Mouse (Mus musculus) hindbrain, embryonic 15.5 days (tissue): ENCODE results near the gene Phldb1. TPM values are rescaled to one million over a fixed set of nuclear protein-coding genes. Genes with fewer than 3 reads are reported as not detected.

ENCODE experiments used
- ATAC-seq: fragments of 200-750 bp; cut with Nextera tagmentation; 2 replicates; pipeline ENCODE4 v1.8.0; 2017; ENCODE audit warnings: low read depth, moderate number of reproducible peaks, moderate TSS enrichment; ENCODE audit not compliant: low FRiP score
- H3K27ac ChIP-seq: fragments of 300-500 bp; sonication (generic); replicated peaks from 2 replicates; pipeline ENCODE4 v1.5.1; 2015; ENCODE audit warnings: mild to moderate bottlenecking, inconsistent platforms
- H3K27me3 ChIP-seq: fragments of 300-500 bp; sonication (generic); 2 replicates; pipeline ENCODE4 v1.6.1; 2015; ENCODE audit warnings: control low read depth, inconsistent platforms
- H3K36me3 ChIP-seq: fragments of 300-500 bp; sonication (generic); 2 replicates; pipeline ENCODE4 v1.6.1; 2015; ENCODE audit warnings: control low read depth, inconsistent platforms
- H3K4me1 ChIP-seq: fragments of 300-500 bp; sonication (generic); replicated peaks from 2 replicates; pipeline ENCODE4 v1.6.1; 2015; ENCODE audit warnings: control low read depth, inconsistent platforms
- H3K4me2 ChIP-seq: fragments of 300-500 bp; sonication (generic); 2 replicates; pipeline ENCODE4 v1.6.1; 2015; ENCODE audit warnings: moderate library complexity, mild to moderate bottlenecking, inconsistent platforms
- H3K4me3 ChIP-seq: fragments of 300-500 bp; sonication (generic); 2 replicates; pipeline ENCODE4 v1.5.1; 2015; ENCODE audit warnings: mild to moderate bottlenecking, inconsistent platforms
- H3K9ac ChIP-seq: fragments of 300-500 bp; sonication (generic); 2 replicates; pipeline ENCODE4 v1.6.1; 2015; ENCODE audit warnings: inconsistent platforms
- H3K9me3 ChIP-seq: fragments of 300-500 bp; sonication (generic); 2 replicates; pipeline ENCODE4 v1.6.1; 2016; ENCODE audit warnings: control low read depth, inconsistent platforms
- WGBS: fragments of 180-500 bp; shearing (Covaris S2); methylation state at CpG from one replicate; pipeline ENCODE4 v1.1.7; 2015; 5-methylcytosine and 5-hydroxymethylcytosine counted together
- polyA plus RNA-seq: library from polyadenylated mRNA; unstranded; fragments of >200 nt; fragmentation: Nextera tagmentation; extraction: Ambion mirVana; gene quantifications from 2 replicates; pipeline ENCODE4 v1.2.1, GENCODE M21; 2015

The Phldb1 gene
- polyA plus RNA-seq, 1 experiment from 2014 or later = 46.4 TPM

DNA sequence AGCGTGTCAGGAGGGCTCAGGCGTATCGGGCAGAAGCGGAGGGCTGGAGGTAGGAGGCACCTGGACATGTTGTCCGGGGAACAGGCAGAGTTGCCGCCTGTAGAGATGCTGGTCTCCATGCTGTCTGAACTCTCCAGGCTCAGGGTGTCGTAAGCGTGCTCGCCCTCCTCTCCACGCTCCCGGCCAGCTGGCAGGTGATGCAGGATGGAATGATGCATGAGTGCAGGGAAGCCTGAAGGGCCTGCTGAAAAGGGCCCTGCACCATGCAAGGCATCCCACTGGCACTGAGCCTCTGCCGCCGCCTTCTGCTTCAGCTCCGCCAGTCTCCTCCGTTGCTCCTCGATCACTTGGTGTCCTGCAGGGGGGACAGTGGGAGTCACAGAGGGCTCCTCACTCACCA lies 37.1 kb downstream of the Phldb1 start:
- Histone ChIP-seq H3K27ac (no peak overlapping the region), H3K4me2 (no peak overlapping the region), H3K9ac (no peak overlapping the region), H3K27me3 (no peaks in the 10 kb centered on the region), H3K9me3 (no peaks in the 10 kb centered on the region), H3K36me3 (peaks cover 83% of the 10 kb centered on the region), H3K4me1 (no peaks in the 10 kb centered on the region), H3K4me3 (no peak overlapping the region)
- no peak for ATAC-seq
- WGBS = 93% methylated on average over 15 of the region's 16 CpGs

GRCm38 (mm10) chr9:44693071-44693470 lies 41.9 kb downstream of the Phldb1 start:
- no peak for ATAC-seq
- Histone ChIP-seq H3K27me3 (no peaks in the 10 kb centered on the region), H3K9me3 (no peaks in the 10 kb centered on the region), H3K9ac (no peak overlapping the region), H3K36me3 (peaks cover 64% of the 10 kb centered on the region), H3K27ac (no peak overlapping the region), H3K4me3 (no peak overlapping the region), H3K4me1 (0 out of 2 replicates have a peak, but pooled peaks cover 4% of the 10 kb centered on the region), H3K4me2 (no peak overlapping the region)
- WGBS = 78% methylated on average over 11 of the region's 11 CpGs

DNA sequence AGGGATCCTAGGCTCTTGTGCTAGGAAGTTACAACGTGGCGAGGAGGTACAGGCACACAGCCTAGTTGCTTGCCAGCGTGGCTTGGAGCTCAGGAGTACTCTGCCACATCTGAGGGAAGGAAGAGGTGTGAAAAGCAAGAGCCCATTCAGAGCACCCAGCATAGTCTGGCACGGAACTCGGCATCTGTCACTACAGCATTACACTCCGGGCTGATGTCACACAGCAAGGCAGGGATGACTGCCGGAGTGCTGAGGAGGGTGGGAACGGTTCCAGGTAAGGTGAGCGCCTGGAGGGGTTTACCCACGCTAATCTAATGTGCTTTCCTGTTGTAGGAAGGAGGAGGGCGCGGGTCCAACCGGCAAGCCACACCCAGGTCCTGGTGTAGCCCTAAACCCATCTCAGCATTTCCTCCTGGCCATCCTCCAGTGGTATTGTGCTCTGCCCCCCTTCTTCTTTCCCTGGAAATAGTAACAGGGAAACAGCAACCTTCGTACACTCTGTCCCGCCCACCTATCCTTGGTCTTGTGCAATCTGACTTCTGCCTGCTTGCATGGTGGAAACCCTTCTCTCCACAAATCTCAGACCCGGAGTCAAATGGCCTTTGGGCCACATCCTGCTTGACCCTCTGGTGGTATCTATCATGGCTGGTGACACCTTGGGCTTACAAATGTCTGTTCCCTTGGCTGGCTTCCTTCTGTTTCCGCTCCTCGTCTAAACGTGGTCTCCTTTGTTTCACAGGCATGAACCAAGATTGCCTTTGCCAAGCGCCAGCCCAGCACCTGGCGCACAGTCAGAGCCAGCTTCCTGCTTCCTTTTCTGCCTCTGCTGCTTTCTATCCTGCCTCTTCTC lies 43.1 kb downstream of the Phldb1 start:
- Histone ChIP-seq H3K4me3 (no peak overlapping the region), H3K27ac (peak overlapping the region; percentile 50), H3K36me3 (peaks cover 58% of the 10 kb centered on the region), H3K4me2 (no peak overlapping the region), H3K4me1 (peaks cover 8% of the 10 kb centered on the region), H3K27me3 (no peaks in the 10 kb centered on the region), H3K9ac (no peak overlapping the region), H3K9me3 (no peaks in the 10 kb centered on the region)
- ATAC-seq = no peak
- 73% methylated on average over 21 of the region's 21 CpGs for WGBS

DNA sequence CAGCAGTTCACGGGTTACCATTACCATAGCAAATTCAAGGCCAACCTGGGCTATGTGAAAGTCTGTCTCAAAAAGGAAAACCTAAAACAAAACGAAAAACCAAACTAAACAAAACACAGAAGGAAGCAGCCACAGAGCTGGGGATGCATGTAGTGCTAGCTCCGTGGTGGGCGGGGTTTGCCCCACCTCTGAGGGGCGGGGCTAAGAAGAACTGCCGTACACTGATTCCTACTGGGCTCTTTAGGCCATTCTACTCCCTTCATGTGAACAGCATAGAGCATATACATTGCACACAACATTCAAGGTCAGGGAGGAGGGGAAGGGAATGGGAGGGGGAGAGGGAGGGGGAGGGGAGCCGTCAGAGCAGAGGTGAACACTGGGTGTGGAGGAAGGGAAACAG lies 44.4 kb downstream of the Phldb1 start:
- Histone ChIP-seq H3K27ac (no peak overlapping the region), H3K4me1 (peaks cover 20% of the 10 kb centered on the region), H3K36me3 (peaks cover 47% of the 10 kb centered on the region), H3K9ac (no peak overlapping the region), H3K27me3 (no peaks in the 10 kb centered on the region), H3K4me2 (no peak overlapping the region), H3K9me3 (no peaks in the 10 kb centered on the region), H3K4me3 (no peak overlapping the region)
- WGBS = 47% methylated on average over 7 of the region's 7 CpGs
- ATAC-seq = no peak

DNA sequence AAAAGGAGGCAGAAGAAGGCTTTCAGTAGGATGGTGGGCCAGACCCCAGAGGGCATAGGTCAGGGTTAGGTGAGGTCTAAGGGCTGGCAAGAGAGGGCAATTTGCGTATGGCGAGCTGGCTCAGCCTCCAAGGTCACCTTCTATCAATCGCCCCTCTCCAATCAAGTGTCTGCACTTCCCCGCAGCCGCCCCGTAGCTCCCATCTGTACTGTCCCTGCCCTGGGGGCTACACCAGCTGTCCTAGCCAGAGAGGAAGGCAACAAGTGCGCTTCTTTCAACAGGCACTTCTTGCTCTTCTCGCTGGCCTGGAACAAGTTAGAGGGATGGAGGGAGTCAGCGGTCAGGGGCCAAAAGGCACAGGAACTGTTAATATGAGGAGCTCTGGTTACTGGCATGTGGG lies 47.0 kb downstream of the Phldb1 start:
- Histone ChIP-seq H3K27me3 (no peaks in the 10 kb centered on the region), H3K27ac (no peak overlapping the region), H3K4me1 (peaks cover 24% of the 10 kb centered on the region), H3K4me2 (no peak overlapping the region), H3K9me3 (no peaks in the 10 kb centered on the region), H3K9ac (no peak overlapping the region), H3K4me3 (no peak overlapping the region), H3K36me3 (peaks cover 21% of the 10 kb centered on the region)
- ATAC-seq = no peak
- 60% methylated on average over 9 of the region's 9 CpGs for WGBS

DNA sequence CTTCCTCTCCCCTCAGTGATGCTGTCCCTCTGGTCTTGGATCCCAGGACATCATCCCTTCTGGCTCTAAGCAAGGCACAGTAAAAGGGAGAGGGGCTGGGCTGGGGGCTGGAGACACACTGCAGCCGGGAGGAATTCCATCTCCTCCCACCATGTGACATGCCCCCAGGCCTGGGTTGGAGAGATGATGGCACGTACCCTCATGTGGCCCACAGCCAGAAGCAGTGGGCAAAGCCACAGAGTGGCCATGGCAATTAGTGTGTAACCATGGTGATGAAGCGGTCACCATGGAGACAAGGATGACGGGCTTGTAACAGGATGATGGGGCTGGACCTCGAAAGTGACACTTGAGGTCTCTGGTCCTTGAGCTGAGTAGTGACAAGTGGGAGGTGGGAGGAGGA lies 48.4 kb downstream of the Phldb1 start:
- H3K27ac ChIP-seq = peak overlapping the region; percentile 43; the same call in 1 of the 2 replicates
- peak; percentile 79 for ATAC-seq
- H3K9ac ChIP-seq = no peak overlapping the region
- no peaks in the 10 kb centered on the region for H3K27me3 ChIP-seq
- H3K4me1 ChIP-seq = peaks cover 21% of the 10 kb centered on the region
- no peak overlapping the region for H3K4me2 ChIP-seq
- H3K36me3 ChIP-seq = peaks cover 19% of the 10 kb centered on the region
- no peak overlapping the region for H3K4me3 ChIP-seq
- WGBS = 19% methylated on average over 5 of the region's 5 CpGs
- H3K9me3 ChIP-seq = no peaks in the 10 kb centered on the region

- 26% methylated on average over 14 of the region's 14 CpGs for WGBS
- Histone ChIP-seq H3K27me3 (no peaks in the 10 kb centered on the region), H3K4me1 (peaks cover 19% of the 10 kb centered on the region), H3K27ac (peak overlapping the region; percentile 43; the same call in 1 of the 2 replicates), H3K4me2 (no peak overlapping the region), H3K36me3 (peaks cover 13% of the 10 kb centered on the region), H3K4me3 (no peak overlapping the region), H3K9me3 (no peaks in the 10 kb centered on the region), H3K9ac (no peak overlapping the region)
- ATAC-seq = peak; percentile 59
Observed at GRCm38 (mm10) chr9:44685346-44686330, 49.4 kb downstream of the Phldb1 start.

DNA sequence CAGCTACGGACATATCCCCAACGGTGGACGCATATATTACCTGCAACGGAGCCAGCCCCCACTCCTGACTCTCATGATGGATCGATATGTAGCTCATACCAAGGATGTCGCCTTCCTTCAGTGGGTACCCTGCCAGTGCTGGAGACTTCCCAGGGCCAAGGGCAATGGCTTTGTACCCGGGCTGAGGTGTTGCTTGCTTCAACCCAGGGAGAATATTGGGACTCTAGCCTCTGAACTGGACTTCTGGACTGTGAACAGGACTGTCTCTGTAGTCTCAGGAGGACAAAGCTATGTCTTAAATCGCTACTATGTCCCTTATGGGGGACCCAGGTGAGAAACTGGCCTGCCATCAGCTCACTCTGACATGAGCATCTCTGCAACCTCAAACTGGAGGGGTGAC lies 52.0 kb downstream of the Phldb1 start:
- ATAC-seq = no peak
- Histone ChIP-seq H3K36me3 (peaks cover 4% of the 10 kb centered on the region; the same call in 1 of the 2 replicates), H3K27ac (no peak overlapping the region), H3K4me3 (no peak overlapping the region), H3K9me3 (no peaks in the 10 kb centered on the region), H3K27me3 (no peaks in the 10 kb centered on the region), H3K4me1 (peaks cover 19% of the 10 kb centered on the region), H3K4me2 (no peak overlapping the region), H3K9ac (no peak overlapping the region)
- 86% methylated on average over 8 of the region's 8 CpGs for WGBS

DNA sequence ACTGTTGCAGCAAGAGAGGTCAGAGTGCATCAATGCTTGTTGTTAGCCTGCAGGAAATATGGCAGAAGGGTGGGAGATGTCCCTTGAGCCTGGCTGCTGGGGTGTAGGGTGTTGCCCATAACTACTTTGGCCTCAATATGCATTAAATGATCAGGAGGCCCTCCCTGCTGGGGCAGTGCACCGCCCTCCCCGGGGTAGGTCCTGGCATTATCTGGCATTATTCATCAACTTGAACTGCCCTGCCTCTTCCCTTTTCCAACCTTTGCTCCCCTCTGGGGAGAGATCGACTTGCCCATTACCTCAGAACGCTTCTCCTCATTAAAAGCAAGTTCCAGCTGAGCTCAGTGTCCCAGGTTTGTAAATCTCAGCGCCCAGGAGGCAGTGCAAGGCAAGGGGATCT lies 55.4 kb downstream of the Phldb1 start:
- H3K27ac ChIP-seq = no peak overlapping the region
- no peak for ATAC-seq
- H3K27me3 ChIP-seq = no peaks in the 10 kb centered on the region
- H3K4me2 ChIP-seq = no peak overlapping the region
- no peaks in the 10 kb centered on the region for H3K36me3 ChIP-seq
- WGBS = 64% methylated on average over 5 of the region's 5 CpGs
- H3K9ac ChIP-seq = no peak overlapping the region
- H3K4me3 ChIP-seq = no peak overlapping the region
- H3K4me1 ChIP-seq = no peaks in the 10 kb centered on the region
- H3K9me3 ChIP-seq = no peaks in the 10 kb centered on the region

GRCm38 (mm10) chr9:44678288-44678871 lies 56.6 kb downstream of the Phldb1 start:
- 91% methylated on average over 2 of the region's 2 CpGs for WGBS
- Histone ChIP-seq H3K9ac (no peak overlapping the region), H3K4me1 (no peaks in the 10 kb centered on the region), H3K27me3 (no peaks in the 10 kb centered on the region), H3K4me2 (no peak overlapping the region), H3K36me3 (no peaks in the 10 kb centered on the region), H3K9me3 (no peaks in the 10 kb centered on the region), H3K4me3 (no peak overlapping the region), H3K27ac (no peak overlapping the region)
- no peak for ATAC-seq

DNA sequence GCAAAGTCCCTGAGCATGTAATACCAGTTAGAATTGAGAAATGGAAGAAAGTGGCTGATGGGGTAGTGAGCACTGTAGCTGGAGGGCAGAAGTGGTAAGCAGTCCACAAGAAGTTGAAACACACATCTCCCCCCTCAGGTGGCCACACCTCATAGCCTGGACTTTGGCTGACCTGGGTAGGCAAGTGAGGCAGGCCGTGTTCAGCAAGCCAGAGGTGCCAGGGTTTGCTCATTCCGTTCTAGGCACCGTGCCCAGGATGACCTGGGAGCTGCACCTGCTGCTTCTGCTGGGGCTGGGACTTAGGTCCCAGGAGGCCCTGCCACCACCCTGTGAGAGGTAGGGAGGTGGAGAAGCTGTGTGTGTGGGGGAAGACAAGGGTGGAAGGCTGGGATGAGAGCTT lies 62.0 kb downstream of the Phldb1 start, which contains the start of gene Treh:
Gene Treh (plus strand): TSS at position 229 of the 400 bp plus-strand sequence.
- Histone ChIP-seq H3K27me3 (no peaks in the 10 kb centered on the region), H3K27ac (no peak within 1 kb of the TSS), H3K9ac (no peak within 1 kb of the TSS), H3K4me3 (no peak within 1 kb of the TSS), H3K4me1 (no peaks in the 10 kb centered on the region), H3K36me3 (no peaks in the 10 kb centered on the region), H3K9me3 (no peaks in the 10 kb centered on the region), H3K4me2 (no peak within 1 kb of the TSS)
- 87% methylated on average over 3 of the region's 3 CpGs for WGBS
- no peak for ATAC-seq
